Mouse (Mus musculus): ENCODE results near the gene Pkp4. TPM values are rescaled to one million over a fixed set of nuclear protein-coding genes. Genes with fewer than 3 reads are reported as not detected.
"Not testable (repeated sequence)": the region's sequence is repeated elsewhere in the genome, so short reads cannot be mapped to it uniquely, and the experiment has no call there.

Pkp4 gene
- polyA plus RNA-seq, 2 experiments, result 5.2 to 8.9 TPM

DNA sequence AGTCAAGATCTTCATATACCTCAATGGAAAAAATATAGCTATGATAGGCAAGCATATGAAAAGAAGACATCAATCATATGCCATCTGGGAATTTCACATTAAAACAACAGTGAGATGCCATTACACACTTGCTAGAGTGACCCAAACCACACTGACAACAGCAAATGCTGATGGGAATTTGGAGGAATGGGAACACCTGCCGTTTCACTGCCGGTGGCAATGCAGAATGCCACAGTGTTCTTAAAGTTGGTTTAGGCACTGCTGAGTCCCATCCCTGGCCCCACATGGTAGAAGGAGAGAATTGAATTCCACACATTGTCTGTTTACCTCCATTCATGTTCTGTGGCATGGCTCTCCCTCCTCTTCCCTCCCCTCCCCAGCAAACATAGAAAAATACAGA lies 212.5 kb downstream of the Pkp4 start:
- ATAC-seq (ENCODE audit: insufficient read depth), result no peak

DNA sequence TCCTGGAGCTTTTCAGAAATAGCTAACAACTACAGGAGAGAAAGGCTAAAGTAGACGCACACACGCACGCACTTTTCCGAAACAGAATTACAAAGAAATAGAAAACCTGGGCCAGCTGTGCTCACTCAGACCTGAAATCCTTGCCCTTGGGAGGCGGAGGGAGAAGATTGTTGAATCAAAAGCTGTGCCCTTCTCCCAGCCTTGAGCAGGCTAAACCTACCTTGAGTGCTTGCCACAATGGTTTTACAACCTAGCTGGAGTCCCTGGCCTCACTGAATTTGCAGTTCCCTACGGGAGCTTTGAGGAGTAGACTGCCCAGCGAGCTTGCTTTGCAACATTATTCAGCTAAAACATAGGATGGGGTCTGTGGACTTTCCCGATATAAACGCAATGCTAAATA lies 217.4 kb downstream of the Pkp4 start:
- Histone ChIP-seq H3K9ac (replicated peaks) (no peak overlapping the region), H3K4me3 (ENCODE audit: insufficient read depth in 1 of 2, low read depth in 2 of 2, low read length in 2 of 2) (no peak overlapping the region), H3K36me3 (replicated peaks; ENCODE audit: control insufficient read depth, insufficient read depth, low read depth) (no peaks in the 10 kb centered on the region), H3K27me3 (ENCODE audit: control insufficient read depth, insufficient read depth, low read length) (no peaks in the 10 kb centered on the region), H3K4me1 (replicated peaks; ENCODE audit: control insufficient read depth in 2 of 2, insufficient read depth in 2 of 2, low read length in 1 of 2) (no peaks in the 10 kb centered on the region), H3K9me3 (ENCODE audit: control insufficient read depth, low read length) (no peaks in the 10 kb centered on the region), H3K27ac (no peak overlapping the region), H3K4me2 (ENCODE audit: low read depth) (no peak overlapping the region)
- TF ChIP-seq CTCF (IDR thresholded peaks at IDR 0.05; ENCODE audit: low read depth), result no peak
- TF ChIP-seq EP300 (IDR thresholded peaks at IDR 0.05; ENCODE audit: low read depth), result no peak
- ATAC-seq (ENCODE audit: insufficient read depth), result no peak
- no peak for DNase-seq (ENCODE audit: low read depth in 3 of 3, low spot score in 3 of 3)
- WGBS (ENCODE audit: insufficient replicate concordance), result 72% methylated on average over 9 of the region's 9 CpGs

More for the DNA sequence above, 212.5 kb downstream of the Pkp4 start:
- no peak for DNase-seq (ENCODE audit: low read depth in 3 of 3, low spot score in 3 of 3)
- H3K4me3 ChIP-seq (ENCODE audit: insufficient read depth in 1 of 2, low read depth in 2 of 2, low read length in 2 of 2), result no peak overlapping the region
- no peak overlapping the region for H3K27ac ChIP-seq
- H3K27me3 ChIP-seq (ENCODE audit: control insufficient read depth, insufficient read depth, low read length), result no peaks in the 10 kb centered on the region
- H3K36me3 ChIP-seq (replicated peaks; ENCODE audit: control insufficient read depth, insufficient read depth, low read depth), result no peaks in the 10 kb centered on the region
- no peaks in the 10 kb centered on the region for H3K9me3 ChIP-seq (ENCODE audit: control insufficient read depth, low read length)
- no peaks in the 10 kb centered on the region for H3K4me1 ChIP-seq (replicated peaks; ENCODE audit: control insufficient read depth in 2 of 2, insufficient read depth in 2 of 2, low read length in 1 of 2)
- 85% methylated on average over 2 of the region's 2 CpGs for WGBS (ENCODE audit: insufficient replicate concordance)
- H3K9ac ChIP-seq (replicated peaks), result no peak overlapping the region
- no peak for TF ChIP-seq CTCF (IDR thresholded peaks at IDR 0.05; ENCODE audit: low read depth)
- no peak for TF ChIP-seq EP300 (IDR thresholded peaks at IDR 0.05; ENCODE audit: low read depth)
- no peak overlapping the region for H3K4me2 ChIP-seq (ENCODE audit: low read depth)

DNA sequence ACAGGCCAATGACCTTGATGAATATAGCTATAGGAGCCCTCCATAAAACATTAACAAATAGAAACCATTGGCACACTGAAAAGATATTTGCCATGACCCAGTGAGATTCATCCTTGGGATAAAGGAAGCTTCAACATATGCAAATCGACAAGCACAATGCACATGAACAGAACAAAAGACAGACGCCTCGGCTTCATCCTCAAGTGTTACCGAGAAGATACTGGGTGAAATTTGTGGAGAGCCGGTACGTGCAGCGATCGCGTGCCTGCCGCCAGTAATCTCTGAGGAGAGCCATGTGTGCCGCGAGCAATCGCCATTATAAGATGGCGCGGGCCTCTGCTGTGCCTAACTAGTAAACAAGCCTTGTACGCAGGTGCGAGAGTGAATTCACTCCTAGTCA lies 218.2 kb downstream of the Pkp4 start:
- not testable (repeated sequence) for ATAC-seq (ENCODE audit: insufficient read depth); H3K4me1 ChIP-seq (replicated peaks; ENCODE audit: control insufficient read depth in 2 of 2, insufficient read depth in 2 of 2, low read length in 1 of 2); H3K36me3 ChIP-seq (replicated peaks; ENCODE audit: control insufficient read depth, insufficient read depth, low read depth); H3K4me2 ChIP-seq (ENCODE audit: low read depth); DNase-seq (ENCODE audit: low read depth in 3 of 3, low spot score in 3 of 3); H3K27me3 ChIP-seq (ENCODE audit: control insufficient read depth, insufficient read depth, low read length); H3K27ac ChIP-seq; H3K9me3 ChIP-seq (ENCODE audit: control insufficient read depth, low read length); H3K9ac ChIP-seq (replicated peaks); H3K4me3 ChIP-seq (ENCODE audit: insufficient read depth in 1 of 2, low read depth in 2 of 2, low read length in 2 of 2)
- 82% methylated on average over 15 of the region's 17 CpGs for WGBS (ENCODE audit: insufficient replicate concordance)

DNA sequence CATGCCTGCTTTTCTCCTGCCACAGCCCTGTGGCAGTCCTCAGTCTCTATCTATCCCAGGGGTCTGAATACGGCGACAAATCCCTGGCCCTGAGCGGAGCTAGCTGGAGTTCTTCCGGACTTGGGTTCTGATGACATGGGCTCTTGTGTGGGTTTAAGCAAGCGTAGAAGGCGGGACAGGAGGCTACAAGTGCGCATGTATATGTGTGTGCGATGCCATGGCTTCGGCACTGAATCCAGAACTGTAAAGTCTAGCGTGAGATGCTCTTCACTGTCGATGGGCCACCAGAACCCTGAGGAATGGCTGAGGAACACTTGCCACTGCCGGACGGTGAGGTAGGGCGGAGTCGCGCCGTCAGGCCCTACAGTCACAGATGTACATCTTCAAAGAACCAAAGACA lies 222.6 kb downstream of the Pkp4 start:
- WGBS (ENCODE audit: insufficient replicate concordance), result 86% methylated on average over 17 of the region's 17 CpGs
- no peak for DNase-seq (ENCODE audit: low read depth in 3 of 3, low spot score in 3 of 3)

DNA sequence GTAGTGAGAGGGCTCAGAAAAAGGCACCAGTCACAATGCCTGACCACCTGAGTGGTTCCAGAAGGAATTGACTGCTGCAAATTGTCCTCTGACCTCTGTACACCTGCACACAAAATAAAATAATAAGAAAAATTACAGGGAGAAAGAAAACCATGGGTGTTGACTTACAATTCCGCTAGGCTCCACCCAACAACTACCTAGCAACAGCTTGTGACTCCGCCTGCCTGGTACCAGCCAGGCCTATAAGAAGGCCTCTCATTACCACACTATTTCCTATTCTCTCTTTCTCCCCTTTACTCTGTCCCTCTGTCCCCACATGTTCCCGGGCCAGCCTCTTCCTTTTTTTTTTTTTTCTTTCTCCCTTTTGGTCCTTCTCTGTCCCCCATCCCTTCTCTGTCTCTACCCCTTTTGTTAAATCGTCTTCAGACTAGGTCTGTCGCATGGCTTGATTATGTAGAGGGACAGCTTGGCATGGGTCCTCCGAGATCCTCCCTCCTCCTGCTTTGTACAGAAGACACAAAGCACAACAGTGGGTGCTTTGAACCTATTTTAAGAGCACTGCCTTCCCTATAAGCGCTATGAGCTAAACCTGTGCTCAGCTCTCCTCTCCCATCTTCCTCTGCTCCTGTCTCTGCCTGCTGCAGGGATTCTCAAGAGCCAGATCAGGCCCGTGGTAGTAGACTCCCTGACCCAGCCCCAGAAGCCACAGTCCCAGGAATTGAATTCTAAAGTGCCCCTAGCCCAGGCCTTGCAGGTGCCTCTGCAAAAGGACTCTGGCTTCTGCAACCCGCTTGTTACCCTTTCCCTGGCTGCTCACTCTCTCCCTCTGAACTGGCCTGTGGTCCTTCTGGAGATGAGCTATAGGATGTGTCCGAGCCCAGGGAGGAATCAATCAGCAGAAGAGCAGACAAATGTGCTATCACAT lies 223.5 kb downstream of the Pkp4 start:
- ATAC-seq (ENCODE audit: insufficient read depth), result no peak
- Histone ChIP-seq H3K9ac (replicated peaks) (no peak overlapping the region), H3K27me3 (ENCODE audit: control insufficient read depth, insufficient read depth, low read length) (no peaks in the 10 kb centered on the region), H3K27ac (no peak overlapping the region), H3K4me3 (ENCODE audit: insufficient read depth in 1 of 2, low read depth in 2 of 2, low read length in 2 of 2) (no peak overlapping the region), H3K9me3 (ENCODE audit: control insufficient read depth, low read length) (no peaks in the 10 kb centered on the region), H3K4me2 (ENCODE audit: low read depth) (no peak overlapping the region), H3K4me1 (replicated peaks; ENCODE audit: control insufficient read depth in 2 of 2, insufficient read depth in 2 of 2, low read length in 1 of 2) (no peaks in the 10 kb centered on the region), H3K36me3 (replicated peaks; ENCODE audit: control insufficient read depth, insufficient read depth, low read depth) (no peaks in the 10 kb centered on the region)
- no peak for DNase-seq (ENCODE audit: low read depth in 3 of 3, low spot score in 3 of 3)
- 58% methylated on average over 10 of the region's 10 CpGs for WGBS (ENCODE audit: insufficient replicate concordance)
- TF ChIP-seq CTCF (IDR thresholded peaks at IDR 0.05; ENCODE audit: low read depth), result no peak
- TF ChIP-seq EP300 (IDR thresholded peaks at IDR 0.05; ENCODE audit: low read depth), result no peak

More for the DNA sequence above, 222.6 kb downstream of the Pkp4 start:
- Histone ChIP-seq H3K27me3 (ENCODE audit: control insufficient read depth, insufficient read depth, low read length) (no peaks in the 10 kb centered on the region), H3K9me3 (ENCODE audit: control insufficient read depth, low read length) (no peaks in the 10 kb centered on the region), H3K9ac (replicated peaks) (no peak overlapping the region), H3K36me3 (replicated peaks; ENCODE audit: control insufficient read depth, insufficient read depth, low read depth) (no peaks in the 10 kb centered on the region), H3K4me2 (ENCODE audit: low read depth) (no peak overlapping the region), H3K27ac (no peak overlapping the region), H3K4me1 (replicated peaks; ENCODE audit: control insufficient read depth in 2 of 2, insufficient read depth in 2 of 2, low read length in 1 of 2) (no peaks in the 10 kb centered on the region), H3K4me3 (ENCODE audit: insufficient read depth in 1 of 2, low read depth in 2 of 2, low read length in 2 of 2) (no peak overlapping the region)
- TF ChIP-seq CTCF (IDR thresholded peaks at IDR 0.05; ENCODE audit: low read depth) (no peak), EP300 (IDR thresholded peaks at IDR 0.05; ENCODE audit: low read depth) (no peak)
- no peak for ATAC-seq (ENCODE audit: insufficient read depth)
